Mouse (Mus musculus): ENCODE measurements around the gene Tmem201.

DNA sequence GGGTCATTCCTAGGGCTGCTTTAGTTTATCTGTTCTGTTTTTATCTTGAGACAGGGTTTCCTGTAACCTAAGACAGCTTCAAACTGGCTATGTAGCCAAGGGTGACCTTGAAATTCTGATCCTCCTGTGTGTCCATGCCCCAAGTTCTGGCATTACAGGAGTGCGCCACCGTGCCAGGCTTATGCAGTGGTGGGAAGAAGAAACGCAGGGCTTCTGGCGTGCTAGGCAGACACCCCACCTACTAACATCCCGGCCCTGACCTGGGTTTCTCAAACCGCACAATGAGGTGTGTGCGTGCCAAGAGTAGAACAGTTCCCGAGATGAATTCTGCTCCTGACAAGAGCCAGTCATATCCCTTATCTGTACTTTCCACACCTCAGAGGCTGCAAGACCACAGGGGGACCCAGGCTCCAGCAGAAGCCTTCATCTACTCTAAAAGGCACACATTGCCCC is 47.0 kb downstream of the Tmem201 start:
- no peak for TF ChIP-seq POLR2A (IDR thresholded peaks at IDR 0.05; ENCODE audit: borderline replicate concordance, extremely low read depth, insufficient read depth, insufficient read length, poor library complexity, severe bottlenecking)
- TF ChIP-seq CTCF (IDR thresholded peaks at IDR 0.05; ENCODE audit: borderline replicate concordance, extremely low read depth, insufficient read depth, insufficient read length): no peak
